Mouse (Mus musculus): Measurements from ENCODE around the gene Ugcg. TPM values are rescaled to one million over a fixed set of nuclear protein-coding genes. Genes with fewer than 3 reads are reported as not detected.

Ugcg gene
- polyA plus RNA-seq, 2 experiments: 15.3 to 34.0 TPM

DNA sequence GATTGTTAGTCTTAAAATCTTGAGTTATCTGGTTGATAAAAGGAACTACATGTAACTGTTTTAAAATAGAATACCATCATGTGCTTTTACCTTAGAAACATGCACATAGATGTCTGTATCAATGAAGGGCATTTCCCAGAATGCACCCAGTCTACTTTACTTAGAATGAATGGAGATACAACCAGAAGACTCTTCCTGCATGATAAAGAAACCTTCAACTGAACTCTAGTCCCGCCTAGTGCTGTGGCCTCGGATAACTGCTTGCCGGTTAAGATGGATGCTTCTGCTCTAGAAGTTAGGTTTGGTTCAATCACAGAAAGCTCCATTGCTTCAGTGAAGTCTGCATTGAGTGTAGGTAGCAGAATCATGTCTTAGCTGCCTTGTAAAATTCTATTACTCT lies 26.5 kb downstream of the Ugcg start:
- Histone ChIP-seq H3K9ac (ENCODE audit: low read depth, low read length, severe bottlenecking) (no peak overlapping the region), H3K27me3 (ENCODE audit: control insufficient read depth, insufficient read depth, low read length) (no peaks in the 10 kb centered on the region), H3K4me3 (replicated peaks; ENCODE audit: low read length) (no peak overlapping the region), H3K36me3 (ENCODE audit: control insufficient read depth, insufficient read depth, low read length) (peaks cover 60% of the 10 kb centered on the region), H3K4me1 (ENCODE audit: control insufficient read depth, insufficient read depth, low read length) (no peaks in the 10 kb centered on the region), H3K27ac (replicated peaks; ENCODE audit: low read depth, low read length) (no peak overlapping the region), H3K9me3 (ENCODE audit: control insufficient read depth, low read length) (no peaks in the 10 kb centered on the region), H3K4me2 (replicated peaks; ENCODE audit: low read depth, low read length, severe bottlenecking) (no peak overlapping the region)
- DNase-seq (ENCODE audit: low spot score) (no peak), ATAC-seq (ENCODE audit: low FRiP score, low read depth) (no peak)
- no peak for TF ChIP-seq POLR2A (IDR thresholded peaks at IDR 0.05; ENCODE audit: borderline replicate concordance, extremely low read depth, insufficient read depth, insufficient read length)
- WGBS: 86% methylated on average over 3 of the region's 3 CpGs

- no peak overlapping the region for H3K4me3 ChIP-seq (replicated peaks; ENCODE audit: low read length)
- no peak overlapping the region for H3K27ac ChIP-seq (replicated peaks; ENCODE audit: low read depth, low read length)
- DNase-seq (ENCODE audit: low spot score): no peak
- H3K27me3 ChIP-seq (ENCODE audit: control insufficient read depth, insufficient read depth, low read length): no peaks in the 10 kb centered on the region
- 93% methylated on average over 7 of the region's 7 CpGs for WGBS
- H3K9me3 ChIP-seq (ENCODE audit: control insufficient read depth, low read length): no peaks in the 10 kb centered on the region
- no peaks in the 10 kb centered on the region for H3K4me1 ChIP-seq (ENCODE audit: control insufficient read depth, insufficient read depth, low read length)
- H3K4me2 ChIP-seq (replicated peaks; ENCODE audit: low read depth, low read length, severe bottlenecking): no peak overlapping the region
- no peak for TF ChIP-seq POLR2A (IDR thresholded peaks at IDR 0.05; ENCODE audit: borderline replicate concordance, extremely low read depth, insufficient read depth, insufficient read length)
- H3K36me3 ChIP-seq (ENCODE audit: control insufficient read depth, insufficient read depth, low read length): peaks cover 55% of the 10 kb centered on the region
- ATAC-seq (ENCODE audit: low FRiP score, low read depth): no peak
- no peak overlapping the region for H3K9ac ChIP-seq (ENCODE audit: low read depth, low read length, severe bottlenecking)
Measured at GRCm38 (mm10) chr4:59217101-59217500, 28.0 kb downstream of the Ugcg start.

DNA sequence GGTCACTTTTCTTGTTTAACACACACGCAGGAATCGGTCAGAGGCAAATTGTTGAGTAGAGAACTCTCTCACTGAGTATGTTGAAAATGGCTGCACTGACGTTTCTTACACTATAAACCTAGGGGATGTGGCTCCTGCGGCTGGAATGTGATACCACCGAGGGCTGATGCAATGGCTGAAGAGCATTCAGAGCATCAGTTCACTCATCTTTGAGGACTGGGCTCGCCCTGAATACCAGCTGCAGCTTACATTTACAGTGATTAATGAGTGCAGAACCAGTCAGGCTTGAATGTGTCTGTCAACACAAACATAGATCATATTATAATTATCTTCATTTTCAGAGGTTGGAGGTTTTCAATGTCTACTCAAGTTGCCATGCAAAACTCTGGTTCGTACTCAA lies 29.1 kb downstream of the Ugcg start:
- DNase-seq (ENCODE audit: low spot score): no peak
- H3K36me3 ChIP-seq (ENCODE audit: control insufficient read depth, insufficient read depth, low read length): peaks cover 55% of the 10 kb centered on the region
- TF ChIP-seq POLR2A (IDR thresholded peaks at IDR 0.05; ENCODE audit: borderline replicate concordance, extremely low read depth, insufficient read depth, insufficient read length): no peak

GRCm38 (mm10) chr4:59222226-59222625 lies 33.2 kb downstream of the Ugcg start:
- Histone ChIP-seq H3K36me3 (ENCODE audit: control insufficient read depth, insufficient read depth, low read length) (peaks cover 46% of the 10 kb centered on the region), H3K9ac (ENCODE audit: low read depth, low read length, severe bottlenecking) (no peak overlapping the region), H3K27ac (replicated peaks; ENCODE audit: low read depth, low read length) (no peak overlapping the region), H3K9me3 (ENCODE audit: control insufficient read depth, low read length) (no peaks in the 10 kb centered on the region), H3K4me3 (replicated peaks; ENCODE audit: low read length) (no peak overlapping the region), H3K4me2 (replicated peaks; ENCODE audit: low read depth, low read length, severe bottlenecking) (no peak overlapping the region), H3K4me1 (ENCODE audit: control insufficient read depth, insufficient read depth, low read length) (no peaks in the 10 kb centered on the region), H3K27me3 (ENCODE audit: control insufficient read depth, insufficient read depth, low read length) (no peaks in the 10 kb centered on the region)
- DNase-seq (ENCODE audit: low spot score): no peak
- TF ChIP-seq POLR2A (IDR thresholded peaks at IDR 0.05; ENCODE audit: borderline replicate concordance, extremely low read depth, insufficient read depth, insufficient read length): no peak
- ATAC-seq (ENCODE audit: low FRiP score, low read depth): no peak
- 90% methylated on average over 9 of the region's 9 CpGs for WGBS

More for the DNA sequence above, 29.1 kb downstream of the Ugcg start:
- Histone ChIP-seq H3K4me3 (replicated peaks; ENCODE audit: low read length) (no peak overlapping the region), H3K9ac (ENCODE audit: low read depth, low read length, severe bottlenecking) (no peak overlapping the region), H3K9me3 (ENCODE audit: control insufficient read depth, low read length) (no peaks in the 10 kb centered on the region), H3K4me1 (ENCODE audit: control insufficient read depth, insufficient read depth, low read length) (no peaks in the 10 kb centered on the region), H3K27me3 (ENCODE audit: control insufficient read depth, insufficient read depth, low read length) (no peaks in the 10 kb centered on the region), H3K4me2 (replicated peaks; ENCODE audit: low read depth, low read length, severe bottlenecking) (no peak overlapping the region), H3K27ac (replicated peaks; ENCODE audit: low read depth, low read length) (no peak overlapping the region)
- no peak for ATAC-seq (ENCODE audit: low FRiP score, low read depth)
- WGBS: 78% methylated on average over 7 of the region's 7 CpGs

GRCm38 (mm10) chr4:59223055-59223615 lies 34.1 kb downstream of the Ugcg start:
- no peak for DNase-seq (ENCODE audit: low spot score)

DNA sequence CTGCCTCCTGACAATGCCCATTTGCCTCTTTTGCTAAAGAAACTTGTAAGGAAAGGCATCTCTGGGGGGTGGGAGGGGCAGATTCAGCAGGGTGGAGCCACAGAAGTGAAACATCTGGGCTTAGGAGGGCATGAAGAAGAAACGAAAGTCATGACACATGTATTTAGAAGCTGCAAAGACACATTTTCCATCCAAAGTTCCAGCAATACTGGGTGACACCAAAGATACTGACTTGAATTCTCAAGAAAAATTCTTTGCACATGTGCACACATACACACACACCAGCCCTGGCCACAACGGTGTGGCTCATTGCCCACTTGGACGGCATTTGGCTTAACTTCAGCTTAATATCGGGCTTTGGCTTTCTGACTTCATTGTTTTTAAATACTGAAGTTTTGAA lies 35.8 kb downstream of the Ugcg start:
- no peak for TF ChIP-seq POLR2A (IDR thresholded peaks at IDR 0.05; ENCODE audit: borderline replicate concordance, extremely low read depth, insufficient read depth, insufficient read length)
- Histone ChIP-seq H3K4me2 (replicated peaks; ENCODE audit: low read depth, low read length, severe bottlenecking) (no peak overlapping the region), H3K4me3 (replicated peaks; ENCODE audit: low read length) (no peak overlapping the region), H3K9ac (ENCODE audit: low read depth, low read length, severe bottlenecking) (no peak overlapping the region), H3K36me3 (ENCODE audit: control insufficient read depth, insufficient read depth, low read length) (peaks cover 27% of the 10 kb centered on the region), H3K4me1 (ENCODE audit: control insufficient read depth, insufficient read depth, low read length) (no peaks in the 10 kb centered on the region), H3K27ac (replicated peaks; ENCODE audit: low read depth, low read length) (no peak overlapping the region), H3K27me3 (ENCODE audit: control insufficient read depth, insufficient read depth, low read length) (no peaks in the 10 kb centered on the region), H3K9me3 (ENCODE audit: control insufficient read depth, low read length) (no peaks in the 10 kb centered on the region)
- whole genome bisulfite sequencing: 87% methylated on average over 4 of the region's 4 CpGs
- ATAC-seq (ENCODE audit: low FRiP score, low read depth) (no peak), DNase-seq (ENCODE audit: low spot score) (no peak)

More at GRCm38 (mm10) chr4:59223055-59223615, 34.1 kb downstream of the Ugcg start:
- Histone ChIP-seq H3K27ac (replicated peaks; ENCODE audit: low read depth, low read length) (no peak overlapping the region), H3K4me1 (ENCODE audit: control insufficient read depth, insufficient read depth, low read length) (no peaks in the 10 kb centered on the region), H3K36me3 (ENCODE audit: control insufficient read depth, insufficient read depth, low read length) (peaks cover 43% of the 10 kb centered on the region), H3K4me3 (replicated peaks; ENCODE audit: low read length) (no peak overlapping the region), H3K4me2 (replicated peaks; ENCODE audit: low read depth, low read length, severe bottlenecking) (no peak overlapping the region), H3K9ac (ENCODE audit: low read depth, low read length, severe bottlenecking) (no peak overlapping the region), H3K27me3 (ENCODE audit: control insufficient read depth, insufficient read depth, low read length) (no peaks in the 10 kb centered on the region), H3K9me3 (ENCODE audit: control insufficient read depth, low read length) (no peaks in the 10 kb centered on the region)
- 85% methylated on average over 5 of the region's 5 CpGs for WGBS
- TF ChIP-seq POLR2A (IDR thresholded peaks at IDR 0.05; ENCODE audit: borderline replicate concordance, extremely low read depth, insufficient read depth, insufficient read length): no peak
- no peak for ATAC-seq (ENCODE audit: low FRiP score, low read depth)
